Mouse (Mus musculus): Measurements from ENCODE around the gene Cep19. TPM values are rescaled to one million over a fixed set of nuclear protein-coding genes. Genes with fewer than 3 reads are reported as not detected.

Gene Cep19
- total and polyA plus RNA-seq, 3 experiments, result 7.1 to 8.7 TPM; not detected in 1

DNA sequence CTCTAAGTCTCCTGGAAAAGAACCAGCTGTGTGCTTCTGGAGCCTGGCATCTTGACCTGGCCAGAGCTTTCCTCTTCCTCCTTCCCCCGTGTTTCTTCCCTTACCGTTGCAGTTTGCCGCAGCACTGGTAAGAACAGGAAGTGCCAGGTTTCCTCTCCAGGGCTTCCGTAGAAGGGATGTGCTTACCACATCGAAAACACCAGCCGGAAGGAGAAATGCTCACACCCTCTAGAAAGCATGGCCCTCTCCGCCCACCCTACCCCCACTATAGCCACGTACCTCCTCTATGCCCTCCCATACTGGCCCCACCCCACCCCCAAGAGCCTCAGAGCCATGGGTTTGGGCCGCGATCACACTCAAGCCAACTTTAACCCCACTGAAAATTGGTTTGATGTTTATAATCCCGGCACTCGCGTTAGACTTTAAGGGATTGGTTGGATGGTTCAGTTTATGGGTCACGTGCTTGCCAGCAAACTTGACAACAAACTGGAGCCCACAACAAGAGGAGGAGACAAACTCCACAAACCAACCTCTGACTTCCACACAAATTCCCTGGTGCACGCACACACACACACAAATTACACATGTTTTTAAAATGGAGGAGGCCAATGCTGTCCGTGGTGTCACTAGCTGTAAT is 30.7 kb downstream of the Cep19 start:
- Histone ChIP-seq H3K36me3 (ENCODE audit: control insufficient read depth in 1 of 2, insufficient read depth in 2 of 2, low read length in 2 of 2) (peaks cover 0 to 11% of the 10 kb centered on the region in 2 experiments; a peak in 2 of 4 replicates), H3K4me1 (ENCODE audit: control insufficient read depth in 1 of 2, insufficient read depth in 2 of 2, low read length in 2 of 2) (peaks cover 0 to 9% of the 10 kb centered on the region in 2 experiments; a peak in 2 of 4 replicates), H3K4me3 (ENCODE audit: control insufficient read depth in 1 of 2, insufficient read depth in 1 of 2, low read depth in 2 of 2, low read length in 2 of 2) (peak overlapping the region; percentile 47 to 66), H3K79me2 (ENCODE audit: control insufficient read depth, insufficient read depth, low read length, poor library complexity) (no peaks in the 10 kb centered on the region; the same call in 1 of the 2 replicates), H3K27ac (ENCODE audit: control insufficient read depth, low read depth, low read length) (peak overlapping the region; percentile 76), H3K9me3 (replicated peaks; ENCODE audit: insufficient read depth, low read length) (no peaks in the 10 kb centered on the region), H3K9ac (ENCODE audit: control insufficient read depth, low read depth, low read length, poor library complexity, severe bottlenecking) (peak overlapping the region; percentile 75), H3K27me3 (ENCODE audit: control insufficient read depth in 1 of 2, insufficient read depth in 2 of 2, low read length in 2 of 2) (no peaks in the 10 kb centered on the region)
- peak; percentile 94 for DNase-seq (ENCODE audit: low read depth, low spot score)
- TF ChIP-seq ETS1 (IDR thresholded peaks at IDR 0.05; ENCODE audit: low read depth, low read length) (peak; percentile 78), CTCF (IDR thresholded peaks at IDR 0.05 in 2 of 3, conservative IDR thresholded peaks at IDR 0.05 in 1 of 3; ENCODE audit: control insufficient read depth in 1 of 3, insufficient read depth in 1 of 3, low read depth in 2 of 3, low read length in 3 of 3, poor library complexity in 1 of 3, severe bottlenecking in 1 of 3) (no peak), MAZ (IDR thresholded peaks at IDR 0.05; ENCODE audit: low read depth, low read length) (peak; percentile 80), UBTF (IDR thresholded peaks at IDR 0.05; ENCODE audit: borderline replicate concordance, insufficient read depth, low read depth, low read length) (no peak), POLR2AphosphoS2 (IDR thresholded peaks at IDR 0.05; ENCODE audit: low read length) (peak; percentile 69; the same call in 1 of the 2 replicates), RCOR1 (IDR thresholded peaks at IDR 0.05; ENCODE audit: low read depth, low read length) (0 out of 2 replicates have a peak, but pooled peaks have one; percentile 68), EP300 (IDR thresholded peaks at IDR 0.05; ENCODE audit: low read depth in 1 of 2, low read length in 2 of 2) (peak in 1 of 2 experiments; percentile 59; a peak in 2 of 4 replicates), SIN3A (IDR thresholded peaks at IDR 0.05; ENCODE audit: low read length) (peak; percentile 75; the same call in 1 of the 2 replicates), TAL1 (IDR thresholded peaks at IDR 0.05; ENCODE audit: low read length) (no peak), MYB (IDR thresholded peaks at IDR 0.05; ENCODE audit: low read depth, low read length) (no peak), MAFK (IDR thresholded peaks at IDR 0.05; ENCODE audit: borderline replicate concordance, low read depth, low read length) (no peak), ZNF384 (IDR thresholded peaks at IDR 0.05; ENCODE audit: low read depth, low read length) (no peak), GABPA (IDR thresholded peaks at IDR 0.05; ENCODE audit: low read depth, low read length) (no peak), MAX (IDR thresholded peaks at IDR 0.05; ENCODE audit: low read length) (peak; percentile 89), KAT2A (conservative IDR thresholded peaks at IDR 0.05; ENCODE audit: low read depth, low read length) (no peak; the same call in 1 of the 2 replicates), ZMIZ1 (IDR thresholded peaks at IDR 0.05; ENCODE audit: low read depth, low read length) (peak; percentile 62; the same call in 1 of the 2 replicates), USF2 (IDR thresholded peaks at IDR 0.05; ENCODE audit: borderline replicate concordance in 1 of 2, insufficient read depth in 1 of 2, low read depth in 1 of 2, low read length in 2 of 2) (peak in 1 of 2 experiments; percentile 65; a peak in 2 of 4 replicates), GATA1 (IDR thresholded peaks at IDR 0.05; ENCODE audit: low read depth, low read length) (no peak), TBP (IDR thresholded peaks at IDR 0.05; ENCODE audit: low read depth, low read length) (peak; percentile 78), ZKSCAN1 (IDR thresholded peaks at IDR 0.05; ENCODE audit: low read depth, low read length) (no peak), POLR2AphosphoS5 (IDR thresholded peaks at IDR 0.05; ENCODE audit: borderline replicate concordance, low read depth, low read length) (peak; percentile 22; the same call in 1 of the 2 replicates), NELFE (IDR thresholded peaks at IDR 0.05; ENCODE audit: low read depth, low read length) (peak; percentile 85), CHD2 (IDR thresholded peaks at IDR 0.05; ENCODE audit: low read length) (peak; percentile 10; the same call in 1 of the 2 replicates), RAD21 (IDR thresholded peaks at IDR 0.05; ENCODE audit: low read depth, low read length) (no peak), E2F4 (IDR thresholded peaks at IDR 0.05; ENCODE audit: borderline replicate concordance, low read depth, low read length) (no peak), TCF12 (IDR thresholded peaks at IDR 0.05; ENCODE audit: low read depth, low read length) (peak; percentile 55; the same call in 1 of the 2 replicates), CHD1 (IDR thresholded peaks at IDR 0.05; ENCODE audit: low read depth, low read length) (no peak), SMC3 (IDR thresholded peaks at IDR 0.05; ENCODE audit: low read depth, low read length) (no peak), BHLHE40 (IDR thresholded peaks at IDR 0.05; ENCODE audit: borderline replicate concordance, low read depth, low read length) (peak; percentile 57; the same call in 1 of the 2 replicates), HCFC1 (IDR thresholded peaks at IDR 0.05; ENCODE audit: low read depth, low read length) (peak; percentile 84), POLR2A (IDR thresholded peaks at IDR 0.05; ENCODE audit: control insufficient read depth in 1 of 2, insufficient read depth in 1 of 2, low read depth in 1 of 2, low read length in 2 of 2, poor library complexity in 1 of 2) (peak; percentile 19 to 85; a peak in 2 of 4 replicates), MYC (IDR thresholded peaks at IDR 0.05; ENCODE audit: low read depth, low read length) (peak; percentile 93), JUND (IDR thresholded peaks at IDR 0.05; ENCODE audit: low read depth, low read length) (no peak), ZC3H11A (IDR thresholded peaks at IDR 0.05; ENCODE audit: low read depth, low read length) (no peak), ELF1 (IDR thresholded peaks at IDR 0.05; ENCODE audit: low read depth, low read length) (peak; percentile 96), MEF2A (IDR thresholded peaks at IDR 0.05; ENCODE audit: extremely low read depth, insufficient replicate concordance, low read depth, low read length, poor library complexity, severe bottlenecking) (no peak)
